Mouse (Mus musculus) embryonic facial prominence, embryonic 13.5 days (tissue): Measurements from ENCODE around the gene Myh15. TPM values are rescaled to one million over a fixed set of nuclear protein-coding genes. Genes with fewer than 3 reads are reported as not detected.
"Not testable (repeated sequence)": the region's sequence is repeated elsewhere in the genome, so short reads cannot be mapped to it uniquely, and the experiment has no call there.

Experiments used
- ATAC-seq: fragments of 200-750 bp; cut with Nextera tagmentation; 2 replicates; pipeline ENCODE4 v1.8.0; 2017; ENCODE audit warnings: low read depth; ENCODE audit not compliant: insufficient number of reproducible peaks, insufficient read depth, low FRiP score, low TSS enrichment
- H3K27ac ChIP-seq: fragments of 300-500 bp; sonication (generic); 2 replicates; pipeline ENCODE4 v1.5.1; 2015; ENCODE audit warnings: moderate library complexity, mild to moderate bottlenecking, inconsistent platforms
- H3K27me3 ChIP-seq: fragments of 300-500 bp; sonication (generic); 2 replicates; pipeline ENCODE4 v1.6.1; 2015; ENCODE audit warnings: mild to moderate bottlenecking, inconsistent platforms
- H3K36me3 ChIP-seq: fragments of 300-500 bp; sonication (generic); 2 replicates; pipeline ENCODE4 v1.6.1; 2015; ENCODE audit warnings: mild to moderate bottlenecking, inconsistent platforms
- H3K4me1 ChIP-seq: fragments of 300-500 bp; sonication (generic); 2 replicates; pipeline ENCODE4 v1.6.1; 2015; ENCODE audit warnings: inconsistent platforms
- H3K4me2 ChIP-seq: fragments of 300-500 bp; sonication (generic); 2 replicates; pipeline ENCODE4 v1.6.1; 2015; ENCODE audit warnings: moderate library complexity, mild to moderate bottlenecking, inconsistent platforms
- H3K4me3 ChIP-seq: fragments of 300-500 bp; sonication (generic); 2 replicates; pipeline ENCODE4 v1.5.1; 2015; ENCODE audit warnings: mild to moderate bottlenecking, inconsistent platforms
- H3K9ac ChIP-seq: fragments of 300-500 bp; sonication (generic); 2 replicates; pipeline ENCODE4 v1.6.1; 2015; ENCODE audit warnings: mild to moderate bottlenecking, inconsistent platforms
- H3K9me3 ChIP-seq: fragments of 300-500 bp; sonication (generic); 2 replicates; pipeline ENCODE4 v1.6.1; 2016; ENCODE audit warnings: inconsistent platforms
- WGBS: fragments of 180-500 bp; shearing (Covaris S2); methylation state at CpG from one replicate; pipeline ENCODE4 v1.1.7; 2015; ENCODE audit warnings: mixed read lengths; 5-methylcytosine and 5-hydroxymethylcytosine counted together
- polyA plus RNA-seq: library from polyadenylated mRNA; unstranded; fragments of >200 nt; fragmentation: Nextera tagmentation; extraction: Ambion mirVana; gene quantifications from 2 replicates; pipeline ENCODE4 v1.2.1, GENCODE M21; 2015

Myh15 gene
- polyA plus RNA-seq, 1 experiment from 2014 or later, result not detected

DNA sequence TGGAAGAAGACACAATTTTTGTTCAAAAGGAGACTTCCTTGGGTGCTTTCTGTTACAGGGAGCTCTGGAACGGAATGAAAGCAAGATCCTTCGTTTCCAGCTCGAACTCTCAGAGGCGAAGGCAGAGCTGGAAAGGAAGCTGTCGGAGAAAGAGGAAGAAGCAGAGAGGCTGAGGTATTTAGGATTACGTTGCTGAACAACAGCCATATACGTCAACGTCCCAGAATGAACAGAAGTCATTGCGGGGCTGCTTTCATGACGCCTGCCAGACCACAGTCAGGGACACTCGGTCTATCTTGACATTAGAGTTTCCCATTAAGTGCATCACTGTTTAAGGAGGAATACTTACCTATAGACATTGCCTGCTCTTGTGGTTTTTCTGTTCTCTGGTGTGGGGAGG lies 108.4 kb downstream of the Myh15 start:
- Histone ChIP-seq H3K4me3 (no peak overlapping the region), H3K4me2 (no peak overlapping the region)

DNA sequence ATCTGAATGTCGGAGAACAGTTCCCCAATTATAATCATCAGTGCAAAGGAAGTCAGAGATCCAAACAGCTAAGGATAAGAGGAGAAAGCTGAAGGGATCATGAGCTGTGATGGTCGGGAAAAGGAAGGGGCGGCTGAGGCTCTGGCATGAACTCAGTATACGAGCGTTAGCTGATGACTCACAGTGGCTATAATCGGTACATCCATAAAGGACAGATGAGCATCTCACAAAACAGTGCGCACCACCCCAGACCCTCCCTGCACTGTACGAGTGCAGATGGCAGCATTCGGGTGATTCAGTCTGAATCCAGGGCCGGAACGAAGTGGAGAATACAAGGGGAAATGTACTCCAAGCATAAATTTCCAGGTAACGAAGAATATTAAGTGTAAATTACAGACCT lies 110.0 kb downstream of the Myh15 start:
- no peak overlapping the region for H3K4me2 ChIP-seq
- no peak overlapping the region for H3K27ac ChIP-seq
- WGBS, result 82% methylated on average over 12 of the region's 12 CpGs
- no peak overlapping the region for H3K4me3 ChIP-seq
- no peak overlapping the region for H3K9ac ChIP-seq
- no peaks in the 10 kb centered on the region for H3K27me3 ChIP-seq
- no peaks in the 10 kb centered on the region; the same call in 1 of the 2 replicates for H3K4me1 ChIP-seq
- ATAC-seq, result no peak
- H3K9me3 ChIP-seq, result no peaks in the 10 kb centered on the region
- no peaks in the 10 kb centered on the region for H3K36me3 ChIP-seq

More for the DNA sequence above, 108.4 kb downstream of the Myh15 start:
- Histone ChIP-seq H3K36me3 (no peaks in the 10 kb centered on the region), H3K9ac (no peak overlapping the region), H3K4me1 (no peaks in the 10 kb centered on the region; the same call in 1 of the 2 replicates), H3K27me3 (no peaks in the 10 kb centered on the region), H3K27ac (no peak overlapping the region), H3K9me3 (no peaks in the 10 kb centered on the region)
- 88% methylated on average over 11 of the region's 11 CpGs for WGBS
- no peak for ATAC-seq

GRCm38 (mm10) chr16:49175077-49175476 lies 117.8 kb downstream of the Myh15 start:
- ATAC-seq, result no peak
- Histone ChIP-seq H3K4me2 (no peak overlapping the region), H3K4me1 (no peaks in the 10 kb centered on the region), H3K27me3 (no peaks in the 10 kb centered on the region), H3K27ac (no peak overlapping the region), H3K4me3 (no peak overlapping the region), H3K9me3 (no peaks in the 10 kb centered on the region), H3K36me3 (no peaks in the 10 kb centered on the region), H3K9ac (no peak overlapping the region)
- WGBS, result 89% methylated on average over 1 of the region's 1 CpGs

DNA sequence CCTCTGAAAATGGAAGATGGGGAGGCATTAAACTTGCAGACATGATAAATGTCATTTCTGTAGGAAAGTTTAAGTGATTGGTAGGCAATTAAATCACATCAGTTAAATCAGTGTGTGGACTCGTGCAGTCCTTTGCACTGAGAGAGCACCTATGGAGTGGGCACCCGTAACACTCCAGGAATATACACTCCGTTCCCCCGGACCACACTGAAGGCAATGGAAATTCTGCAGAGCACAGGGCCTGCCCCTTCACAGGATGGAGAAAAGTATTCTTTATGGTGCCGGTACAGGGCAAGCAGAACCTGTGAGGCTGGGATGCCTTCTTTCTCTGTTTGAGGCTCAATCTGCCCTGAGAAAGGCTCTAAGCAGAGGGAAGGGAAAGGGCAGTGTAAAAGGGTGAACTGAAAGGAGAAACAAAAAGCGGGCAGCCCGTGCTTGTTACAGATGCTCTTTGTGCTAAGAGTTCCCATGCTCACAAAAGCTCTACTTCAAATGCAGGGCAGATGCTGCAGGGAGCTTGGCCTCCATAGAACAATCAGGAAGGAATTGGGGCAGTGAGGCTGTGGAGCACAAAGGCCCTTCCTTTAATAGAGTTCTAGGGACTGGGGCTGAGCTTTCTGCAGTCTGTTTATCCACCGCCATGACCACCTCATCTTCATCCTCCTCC lies 118.6 kb downstream of the Myh15 start:
- no peaks in the 10 kb centered on the region for H3K9me3 ChIP-seq
- H3K27me3 ChIP-seq, result no peaks in the 10 kb centered on the region
- H3K9ac ChIP-seq, result no peak overlapping the region
- H3K36me3 ChIP-seq, result no peaks in the 10 kb centered on the region
- H3K4me1 ChIP-seq, result no peaks in the 10 kb centered on the region
- H3K27ac ChIP-seq, result no peak overlapping the region
- no peak overlapping the region for H3K4me2 ChIP-seq
- 80% methylated on average over 8 of the region's 8 CpGs for WGBS
- no peak for ATAC-seq
- H3K4me3 ChIP-seq, result no peak overlapping the region

- Histone ChIP-seq H3K27me3 (no peaks in the 10 kb centered on the region), H3K9ac (no peak overlapping the region), H3K4me1 (no peaks in the 10 kb centered on the region), H3K4me2 (no peak overlapping the region), H3K9me3 (no peaks in the 10 kb centered on the region), H3K27ac (no peak overlapping the region), H3K4me3 (no peak overlapping the region), H3K36me3 (no peaks in the 10 kb centered on the region)
- WGBS, result 55% methylated on average over 2 of the region's 2 CpGs
- ATAC-seq, result no peak
Measured at GRCm38 (mm10) chr16:49193521-49193920, 136.2 kb downstream of the Myh15 start.

DNA sequence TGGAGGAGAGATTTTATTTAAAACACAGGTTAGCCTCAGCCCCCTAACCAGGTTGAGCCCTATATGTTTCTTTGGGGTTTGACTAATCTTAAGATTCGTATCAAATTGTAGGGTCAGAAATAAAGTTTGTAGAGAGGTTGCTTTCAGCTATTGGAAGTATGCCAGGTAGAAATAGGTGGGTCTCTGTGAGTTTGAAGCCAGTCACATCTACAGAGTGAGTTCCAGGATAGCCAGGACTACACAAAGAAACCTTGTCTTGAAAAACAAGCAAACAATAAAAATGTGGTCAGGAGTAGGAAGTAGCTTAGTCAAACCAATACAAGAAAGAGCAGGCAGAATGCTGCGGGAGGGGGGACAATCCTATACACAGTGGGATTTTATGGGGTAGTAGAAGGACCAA lies 136.7 kb downstream of the Myh15 start:
- Histone ChIP-seq H3K4me3 (no peak overlapping the region), H3K4me2 (no peak overlapping the region), H3K9me3 (no peaks in the 10 kb centered on the region), H3K9ac (no peak overlapping the region), H3K27ac (no peak overlapping the region), H3K27me3 (no peaks in the 10 kb centered on the region), H3K4me1 (no peaks in the 10 kb centered on the region), H3K36me3 (no peaks in the 10 kb centered on the region)
- ATAC-seq, result no peak
- 73% methylated on average over 2 of the region's 2 CpGs for WGBS

- Histone ChIP-seq H3K9ac (no peak overlapping the region), H3K27me3 (no peaks in the 10 kb centered on the region), H3K27ac (no peak overlapping the region), H3K4me1 (no peaks in the 10 kb centered on the region), H3K4me3 (no peak overlapping the region), H3K4me2 (no peak overlapping the region), H3K9me3 (no peaks in the 10 kb centered on the region), H3K36me3 (no peaks in the 10 kb centered on the region)
- WGBS, result 28% methylated on average over 3 of the region's 3 CpGs
- no peak for ATAC-seq
Measured at GRCm38 (mm10) chr16:49196290-49196689, 139.0 kb downstream of the Myh15 start.

GRCm38 (mm10) chr16:49197951-49198350 lies 140.7 kb downstream of the Myh15 start:
- no peak overlapping the region for H3K9ac ChIP-seq
- no peaks in the 10 kb centered on the region for H3K4me1 ChIP-seq
- H3K9me3 ChIP-seq, result no peaks in the 10 kb centered on the region
- WGBS, result 59% methylated on average over 3 of the region's 3 CpGs
- H3K27me3 ChIP-seq, result no peaks in the 10 kb centered on the region
- no peak overlapping the region for H3K4me2 ChIP-seq
- no peak for ATAC-seq
- no peaks in the 10 kb centered on the region for H3K36me3 ChIP-seq
- no peak overlapping the region for H3K4me3 ChIP-seq
- no peak overlapping the region for H3K27ac ChIP-seq

- H3K9ac ChIP-seq, result no peak overlapping the region
- no peaks in the 10 kb centered on the region for H3K36me3 ChIP-seq
- peaks cover 1% of the 10 kb centered on the region for H3K9me3 ChIP-seq
- no peak overlapping the region for H3K4me2 ChIP-seq
- no peaks in the 10 kb centered on the region for H3K27me3 ChIP-seq
- H3K27ac ChIP-seq, result no peak overlapping the region
- no peaks in the 10 kb centered on the region for H3K4me1 ChIP-seq
- no peak for ATAC-seq
- WGBS, result 65% methylated on average over 8 of the region's 8 CpGs
- no peak overlapping the region for H3K4me3 ChIP-seq
Measured at GRCm38 (mm10) chr16:49223733-49224132, 166.4 kb downstream of the Myh15 start.

GRCm38 (mm10) chr16:49243517-49243916 lies 186.2 kb downstream of the Myh15 start:
- H3K4me3 ChIP-seq, H3K9ac ChIP-seq, H3K4me1 ChIP-seq, ATAC-seq, H3K4me2 ChIP-seq, H3K27ac ChIP-seq, H3K9me3 ChIP-seq, H3K36me3 ChIP-seq, H3K27me3 ChIP-seq: not testable (repeated sequence)
- 86% methylated on average over 1 of the region's 1 CpGs for WGBS
